Mouse (Mus musculus): ENCODE data around the gene Nabp1.

Gene Nabp1

DNA sequence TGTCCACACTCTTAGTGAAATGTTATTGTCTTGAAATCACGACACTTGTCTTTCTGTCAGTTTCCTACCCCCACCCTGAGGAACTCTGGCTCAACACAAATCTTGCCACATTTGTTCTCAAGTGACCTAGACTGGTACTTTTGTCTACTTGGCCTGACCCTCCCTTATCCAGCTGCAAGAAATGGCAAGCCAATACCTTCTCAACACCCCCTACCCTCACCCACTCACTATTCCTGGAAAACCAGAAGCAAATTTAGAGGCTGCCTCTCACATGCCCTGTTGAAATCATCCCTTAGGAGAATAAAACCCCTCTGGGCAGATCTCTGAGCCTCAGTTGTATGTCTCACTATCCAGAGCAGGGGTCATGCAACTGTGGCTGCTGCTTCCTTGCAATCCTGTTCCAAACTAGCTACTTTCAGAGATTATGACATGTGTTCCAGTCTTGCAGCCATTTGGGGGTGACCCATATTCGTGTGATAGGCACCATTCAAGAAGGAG lies 20.4 kb upstream of the Nabp1 start:
- in situ Hi-C loops (cut with MboI; ENCODE audit: low pct_unique_long_range_greater_than_20kb in 1 of 2, low sequenced_read_pairs in 2 of 2, unreplicated experiment in 1 of 2): no loop called here

DNA sequence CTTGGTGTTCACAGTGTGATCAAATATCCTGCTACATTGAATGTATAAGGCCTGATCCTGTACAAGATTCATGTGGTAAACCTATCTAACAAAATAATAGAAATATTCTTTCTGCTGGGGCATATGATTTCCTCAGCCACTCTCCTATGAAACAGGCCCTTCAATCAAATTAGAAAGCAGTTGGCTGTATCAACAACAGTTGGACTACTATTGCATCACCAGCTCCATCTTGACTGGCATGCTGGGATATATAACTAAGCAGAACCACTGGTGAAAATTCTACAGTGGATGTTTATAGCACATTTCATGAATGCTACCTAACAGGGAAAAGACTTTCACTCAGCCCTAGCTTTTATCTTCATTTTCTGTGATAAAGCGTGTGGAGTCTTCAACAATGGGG lies 17.9 kb upstream of the Nabp1 start:
- in situ Hi-C loops (cut with MboI; ENCODE audit: low pct_unique_long_range_greater_than_20kb in 1 of 2, low sequenced_read_pairs in 2 of 2, unreplicated experiment in 1 of 2): no loop called here

DNA sequence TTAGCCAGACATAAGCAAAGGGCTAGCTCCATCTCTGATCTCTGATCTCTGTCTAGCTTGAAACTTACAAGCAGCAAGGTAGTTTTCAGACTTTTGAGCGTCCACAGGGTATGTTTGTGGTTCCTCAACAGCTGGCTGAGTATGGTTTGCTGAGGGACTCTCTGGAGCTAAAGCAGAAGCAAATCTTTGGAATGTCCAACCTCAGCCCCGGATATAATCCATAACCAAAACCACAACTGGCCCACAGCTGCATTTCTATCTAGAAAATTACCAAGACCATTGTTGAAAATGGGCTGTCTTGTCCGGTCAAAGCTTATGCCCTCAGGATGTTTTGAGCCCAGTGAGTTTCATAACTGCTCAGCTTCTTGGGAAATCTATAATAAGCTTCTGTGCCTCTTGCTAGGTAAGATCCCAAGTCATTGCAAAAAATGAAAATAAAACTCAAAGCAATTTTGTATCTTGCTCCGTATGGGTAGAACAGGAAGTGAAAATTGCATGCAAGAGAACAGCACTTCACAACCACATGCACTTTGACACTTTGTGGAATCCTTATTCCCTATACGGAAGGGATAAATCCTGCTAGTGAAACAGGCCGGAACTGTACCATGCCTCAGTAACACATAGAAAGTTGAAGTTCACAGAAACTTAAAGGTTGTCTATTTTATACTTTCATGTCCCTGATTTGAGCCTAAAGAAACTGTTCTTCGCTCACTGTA lies 15.5 kb upstream of the Nabp1 start:
- in situ Hi-C loops (cut with MboI; ENCODE audit: low pct_unique_long_range_greater_than_20kb in 1 of 2, low sequenced_read_pairs in 2 of 2, unreplicated experiment in 1 of 2): no loop called here

DNA sequence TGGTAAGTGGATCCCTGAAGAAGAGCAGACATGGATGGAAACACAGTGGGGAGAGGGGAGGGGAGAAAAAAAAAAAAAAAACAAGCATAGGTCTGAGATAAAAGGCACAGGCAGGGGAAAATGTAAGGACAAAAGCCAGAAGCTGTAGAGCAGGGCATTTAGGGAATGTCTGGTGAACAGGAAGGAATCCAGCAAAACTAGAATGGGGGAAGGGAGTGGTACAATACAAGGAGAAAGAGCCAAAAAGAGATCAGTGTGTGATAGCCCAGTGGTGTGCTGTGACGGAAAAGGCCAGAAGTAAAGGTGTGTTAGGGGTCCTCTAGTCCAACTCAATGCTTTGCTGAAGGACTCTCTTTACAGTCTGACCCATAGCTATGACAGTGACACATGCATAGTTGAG lies 8.1 kb upstream of the Nabp1 start:
- in situ Hi-C loops (cut with MboI; ENCODE audit: low pct_unique_long_range_greater_than_20kb in 1 of 2, low sequenced_read_pairs in 2 of 2, unreplicated experiment in 1 of 2): no loop called here

DNA sequence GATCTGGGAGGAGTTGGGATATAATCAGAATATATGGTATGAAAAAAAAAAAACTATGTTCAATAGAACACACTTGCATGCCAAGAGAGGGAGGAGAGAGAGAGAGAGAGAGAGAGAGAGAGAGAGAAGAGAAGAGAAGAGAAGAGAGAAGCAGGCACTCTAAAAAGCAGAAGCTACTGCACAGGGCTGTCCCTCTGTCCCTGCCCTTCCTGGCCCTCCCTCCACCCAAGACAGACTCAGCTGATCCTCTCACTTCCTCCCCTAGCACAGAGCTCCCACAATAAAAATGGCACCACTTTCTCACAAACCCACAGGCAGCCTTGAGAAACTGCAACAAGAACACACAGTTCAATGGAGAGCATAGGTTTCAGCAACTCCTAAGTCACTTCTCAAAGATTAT lies 2.2 kb upstream of the Nabp1 start:
- in situ Hi-C loops (cut with MboI; ENCODE audit: low pct_unique_long_range_greater_than_20kb in 1 of 2, low sequenced_read_pairs in 2 of 2, unreplicated experiment in 1 of 2): no loop called here

DNA sequence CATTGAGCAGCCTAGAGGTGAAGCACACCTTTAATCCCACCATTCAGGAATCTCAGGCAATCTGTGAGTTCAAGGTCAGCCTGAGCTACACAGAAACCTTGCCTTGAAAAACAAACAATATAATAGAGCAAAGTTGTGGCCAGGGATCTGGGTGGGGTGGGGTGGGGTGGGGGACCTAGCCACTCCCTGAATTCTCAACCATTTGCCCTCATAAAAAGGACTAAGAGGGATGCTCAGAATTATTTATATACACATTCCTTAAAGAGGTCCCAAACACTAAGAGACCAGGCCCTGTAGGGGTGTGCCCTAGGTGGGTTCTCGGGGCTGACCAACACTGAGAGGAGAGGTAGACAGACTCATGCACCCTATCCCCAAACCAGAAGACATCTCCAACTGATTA lies 1.5 kb upstream of the Nabp1 start:
- in situ Hi-C loops (cut with MboI; ENCODE audit: low pct_unique_long_range_greater_than_20kb in 1 of 2, low sequenced_read_pairs in 2 of 2, unreplicated experiment in 1 of 2): no loop called here

DNA sequence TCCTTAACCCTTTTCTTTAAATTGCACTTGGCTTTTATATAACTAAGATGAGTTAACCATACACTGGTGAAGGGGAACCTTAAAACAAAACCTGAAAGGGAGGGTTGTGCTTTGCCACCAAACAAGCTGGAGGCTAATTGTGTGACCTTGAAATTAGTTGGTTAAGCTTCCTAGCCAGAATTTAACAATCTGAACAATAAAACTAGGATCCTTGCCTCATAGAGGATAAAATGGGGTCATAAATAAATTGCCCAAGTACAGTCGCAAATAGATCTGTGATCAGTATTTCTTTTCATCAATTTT lies 753 bp upstream of the Nabp1 start:
- in situ Hi-C loops (cut with MboI; ENCODE audit: low pct_unique_long_range_greater_than_20kb in 1 of 2, low sequenced_read_pairs in 2 of 2, unreplicated experiment in 1 of 2): no loop called here

DNA sequence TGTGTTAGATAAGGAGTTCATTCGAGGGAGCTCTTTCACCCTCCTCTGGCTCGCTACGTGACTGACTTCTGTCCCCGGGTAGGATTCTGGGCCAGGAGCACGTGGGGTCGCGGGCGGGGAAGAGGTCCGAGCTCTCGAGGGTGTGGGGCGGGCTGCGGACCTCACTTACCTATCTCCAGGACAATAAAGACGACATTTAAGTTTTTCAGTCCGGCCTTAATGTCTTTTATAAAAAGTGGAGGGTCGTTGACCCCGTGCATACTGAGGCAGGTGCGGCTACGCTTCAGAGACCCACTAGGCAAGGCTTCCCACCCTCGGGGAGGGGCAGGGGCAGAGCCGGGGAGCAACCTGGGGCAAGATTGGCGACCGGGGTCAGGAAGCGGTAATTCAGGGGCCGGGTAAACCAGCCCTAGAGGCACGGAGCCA lies 556 bp downstream of the Nabp1 start:
- in situ Hi-C loops (cut with MboI; ENCODE audit: low pct_unique_long_range_greater_than_20kb in 1 of 2, low sequenced_read_pairs in 2 of 2, unreplicated experiment in 1 of 2): no loop called here

DNA sequence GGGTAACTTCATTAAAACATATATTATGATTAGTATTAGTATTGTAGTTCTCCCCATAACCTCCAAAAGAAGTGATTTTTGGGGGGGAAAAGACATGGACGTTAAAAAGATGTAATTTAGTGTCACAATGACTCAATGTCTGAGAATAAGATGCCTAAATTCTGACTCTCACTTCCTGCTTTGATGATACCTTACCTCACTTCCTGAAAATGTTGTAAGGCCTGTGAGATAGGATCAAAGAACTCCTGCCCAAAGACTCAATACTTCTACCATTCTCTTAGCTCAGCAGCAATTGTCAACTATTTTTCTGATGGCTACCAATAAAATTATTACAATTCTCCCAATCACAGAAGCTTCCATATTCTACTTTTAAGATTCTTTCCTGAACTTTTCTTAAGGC lies 1.8 kb downstream of the Nabp1 start:
- in situ Hi-C loops (cut with MboI; ENCODE audit: low pct_unique_long_range_greater_than_20kb in 1 of 2, low sequenced_read_pairs in 2 of 2, unreplicated experiment in 1 of 2): no loop called here

DNA sequence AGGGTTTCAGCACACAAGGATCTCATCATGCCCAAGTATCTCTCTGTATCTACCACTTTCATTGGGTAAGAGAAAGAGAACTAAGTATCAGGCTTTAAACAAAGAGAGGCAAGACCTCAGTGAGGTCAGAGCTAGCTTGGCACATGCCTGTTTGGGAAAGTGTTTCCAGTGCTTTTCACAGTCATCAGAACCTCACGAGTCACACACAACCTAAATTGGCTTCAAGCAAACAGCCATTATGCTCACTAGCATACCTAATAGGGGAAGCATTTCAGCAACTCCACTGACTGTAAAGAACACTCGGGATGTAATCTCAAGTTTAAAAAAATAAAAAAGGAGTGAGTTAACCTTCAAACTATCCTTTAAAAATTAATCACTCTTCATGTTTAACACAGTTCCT lies 10.1 kb downstream of the Nabp1 start:
- in situ Hi-C loops (cut with MboI; ENCODE audit: low pct_unique_long_range_greater_than_20kb in 1 of 2, low sequenced_read_pairs in 2 of 2, unreplicated experiment in 1 of 2): loop anchor here (5.0 to 10.0 kb wide), 2 partner anchors 129 to 137 kb away; no protein-coding TSS in a partner anchor

DNA sequence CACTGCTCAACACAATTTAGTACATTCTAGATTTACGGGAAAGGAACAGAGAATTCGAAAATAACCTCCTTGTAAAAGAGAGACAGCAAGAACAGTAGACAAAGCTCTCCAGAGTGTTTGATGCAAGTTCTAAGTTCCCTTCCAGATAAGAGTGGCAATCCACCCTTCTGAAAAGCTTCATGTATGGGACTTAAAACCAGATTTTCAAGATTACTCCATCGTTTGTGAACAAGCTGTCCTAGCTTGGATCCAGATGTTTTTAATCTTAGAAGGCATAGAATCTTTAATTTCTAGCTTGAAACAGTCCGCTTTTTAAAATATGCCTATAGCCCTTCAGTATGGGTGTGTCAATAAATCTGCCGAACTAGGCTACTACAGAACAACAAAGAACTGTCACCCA lies 11.0 kb downstream of the Nabp1 start:
- in situ Hi-C loops (cut with MboI; ENCODE audit: low pct_unique_long_range_greater_than_20kb in 1 of 2, low sequenced_read_pairs in 2 of 2, unreplicated experiment in 1 of 2): loop anchor here (5.0 to 10.0 kb wide), 2 partner anchors 130 to 138 kb away; no protein-coding TSS in a partner anchor

DNA sequence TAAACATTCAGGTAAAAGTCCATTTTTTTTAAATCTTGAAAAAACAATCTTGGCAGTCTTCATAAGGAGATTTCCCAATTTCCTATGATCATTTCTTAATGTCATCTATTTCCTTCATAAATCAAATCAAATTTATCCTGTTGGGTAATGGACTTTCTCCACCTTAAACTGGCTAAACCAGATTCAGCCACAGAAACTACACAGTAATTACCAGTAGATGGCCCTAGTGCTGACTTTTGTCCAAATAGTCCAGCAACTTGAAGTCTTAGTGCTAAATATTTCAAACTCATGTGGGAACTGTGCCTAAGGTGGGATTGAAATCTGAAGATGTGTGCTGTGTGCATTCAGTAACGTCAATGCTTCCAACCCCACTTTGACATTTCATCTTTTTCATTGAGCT lies 11.8 kb downstream of the Nabp1 start:
- in situ Hi-C loops (cut with MboI; ENCODE audit: low pct_unique_long_range_greater_than_20kb in 1 of 2, low sequenced_read_pairs in 2 of 2, unreplicated experiment in 1 of 2): loop anchor here (5.0 to 10.0 kb wide), 2 partner anchors 131 to 138 kb away; no protein-coding TSS in a partner anchor

DNA sequence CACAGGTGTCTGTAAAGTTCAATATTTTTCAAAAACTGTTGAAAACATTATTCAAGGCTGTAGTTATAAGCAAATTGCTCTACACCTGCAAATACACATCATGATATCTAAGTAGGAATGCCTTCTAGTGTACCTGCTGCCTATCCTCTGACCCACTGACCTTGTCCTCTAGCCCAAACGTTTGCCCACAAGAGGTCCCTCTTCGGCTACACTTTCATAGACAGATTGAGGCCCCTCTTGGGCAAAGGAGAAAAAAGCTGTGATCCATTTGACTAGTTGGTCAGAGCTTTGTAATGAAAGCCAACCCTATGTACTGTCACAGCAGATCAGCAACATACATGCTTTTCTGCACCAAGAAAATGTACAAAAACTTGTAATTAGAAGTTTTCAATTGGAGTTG lies 12.9 kb downstream of the Nabp1 start:
- in situ Hi-C loops (cut with MboI; ENCODE audit: low pct_unique_long_range_greater_than_20kb in 1 of 2, low sequenced_read_pairs in 2 of 2, unreplicated experiment in 1 of 2): loop anchor here (5.0 to 10.0 kb wide), 2 partner anchors 132 to 140 kb away; no protein-coding TSS in a partner anchor

DNA sequence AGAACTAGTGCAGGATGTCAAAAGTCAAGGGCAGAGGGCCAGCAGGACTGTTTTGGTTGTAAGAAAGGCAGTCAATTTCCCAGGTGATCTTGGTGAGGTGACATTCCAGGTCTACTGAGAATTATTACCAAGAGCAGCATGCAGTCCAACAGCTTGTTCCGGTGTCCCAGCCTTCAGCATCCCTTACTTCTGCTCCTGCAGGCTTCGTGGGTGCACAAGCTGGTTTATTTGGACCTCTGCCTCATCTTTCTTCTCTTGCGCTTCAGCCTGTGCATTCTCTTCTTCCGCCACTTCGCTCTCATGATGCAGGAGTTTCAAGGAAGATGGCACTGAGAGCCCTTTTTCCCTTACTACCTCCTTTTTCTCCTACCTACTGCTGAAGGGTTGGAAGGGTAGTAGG lies 15.2 kb downstream of the Nabp1 start:
- in situ Hi-C loops (cut with MboI; ENCODE audit: low pct_unique_long_range_greater_than_20kb in 1 of 2, low sequenced_read_pairs in 2 of 2, unreplicated experiment in 1 of 2): loop anchor here in 1 of 2 experiments (10.0 kb wide), 1 partner anchor 142 kb away; no protein-coding TSS in a partner anchor

DNA sequence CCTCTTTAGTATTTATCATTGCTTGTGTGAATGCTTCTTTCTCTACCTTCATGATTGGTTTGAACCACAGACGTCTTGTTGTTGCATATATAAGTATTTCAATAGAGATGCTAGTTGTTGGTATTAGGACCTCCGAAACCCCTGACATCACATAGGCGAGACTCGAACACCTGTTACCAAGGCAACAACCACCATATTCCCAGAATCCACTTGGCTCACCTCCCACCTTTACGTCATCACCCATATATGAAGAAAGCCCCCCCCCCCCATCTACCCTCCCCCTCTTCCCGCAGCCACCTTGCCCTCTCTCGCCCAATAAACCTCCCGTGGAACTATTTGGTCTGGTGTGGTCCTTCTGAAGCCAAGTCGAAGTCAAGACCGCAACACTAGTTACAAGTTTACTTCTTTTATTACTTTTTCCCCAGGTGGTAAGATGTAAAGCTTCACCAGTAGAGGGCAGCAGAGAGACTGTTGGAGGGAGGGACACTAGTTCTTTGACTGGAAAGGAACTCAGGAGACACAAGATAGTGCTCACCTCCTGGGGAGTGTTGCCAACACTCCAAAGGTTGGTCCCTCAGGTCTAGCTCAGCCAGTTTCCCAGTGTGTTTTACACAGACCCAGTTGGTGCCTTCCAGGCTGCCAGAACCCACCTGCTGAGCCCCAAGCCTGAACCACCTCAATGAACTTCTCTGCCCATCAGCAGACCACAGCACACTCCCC lies 19.3 kb downstream of the Nabp1 start:
- in situ Hi-C loops (cut with MboI; ENCODE audit: low pct_unique_long_range_greater_than_20kb in 1 of 2, low sequenced_read_pairs in 2 of 2, unreplicated experiment in 1 of 2): no loop called here

DNA sequence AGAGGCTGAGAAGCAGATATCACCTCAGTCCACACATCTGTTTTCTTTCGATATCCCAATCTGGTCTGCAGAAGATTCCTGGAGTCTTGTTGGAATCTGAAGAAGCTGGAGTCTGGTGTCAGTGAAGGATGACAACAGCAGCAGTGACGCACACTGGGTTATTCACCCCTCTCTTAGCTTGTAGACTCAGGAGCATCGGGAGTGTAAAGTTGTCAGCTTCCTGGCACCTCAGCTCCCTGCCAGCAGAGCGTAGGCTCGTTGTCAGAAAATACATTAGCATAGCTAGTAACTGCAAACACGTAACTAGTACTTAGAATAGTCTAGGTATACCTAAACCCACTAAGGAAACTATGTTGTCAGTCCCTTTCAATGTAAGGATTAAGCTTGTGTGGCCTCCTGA lies 20.1 kb downstream of the Nabp1 start:
- in situ Hi-C loops (cut with MboI; ENCODE audit: low pct_unique_long_range_greater_than_20kb in 1 of 2, low sequenced_read_pairs in 2 of 2, unreplicated experiment in 1 of 2): no loop called here

DNA sequence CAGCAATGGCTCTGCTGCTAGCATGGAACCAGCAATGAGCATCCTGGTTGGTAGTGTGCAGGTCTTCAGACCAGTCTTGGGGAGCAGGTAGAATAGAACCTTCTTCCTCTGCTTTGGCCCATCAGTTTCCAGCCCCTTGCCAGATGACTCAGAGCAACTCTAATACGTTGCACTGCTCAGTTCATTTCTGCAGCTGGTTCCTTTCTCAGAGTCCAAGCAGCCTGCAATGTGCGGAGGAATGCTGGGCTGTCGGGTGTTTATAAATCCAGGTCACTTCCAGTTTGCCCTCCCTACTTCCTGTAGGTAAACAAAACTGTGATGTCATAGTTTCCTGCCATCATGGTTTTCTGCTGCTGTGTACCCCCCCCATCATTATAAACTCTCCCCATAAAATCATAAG lies 21.0 kb downstream of the Nabp1 start:
- in situ Hi-C loops (cut with MboI; ENCODE audit: low pct_unique_long_range_greater_than_20kb in 1 of 2, low sequenced_read_pairs in 2 of 2, unreplicated experiment in 1 of 2): no loop called here

DNA sequence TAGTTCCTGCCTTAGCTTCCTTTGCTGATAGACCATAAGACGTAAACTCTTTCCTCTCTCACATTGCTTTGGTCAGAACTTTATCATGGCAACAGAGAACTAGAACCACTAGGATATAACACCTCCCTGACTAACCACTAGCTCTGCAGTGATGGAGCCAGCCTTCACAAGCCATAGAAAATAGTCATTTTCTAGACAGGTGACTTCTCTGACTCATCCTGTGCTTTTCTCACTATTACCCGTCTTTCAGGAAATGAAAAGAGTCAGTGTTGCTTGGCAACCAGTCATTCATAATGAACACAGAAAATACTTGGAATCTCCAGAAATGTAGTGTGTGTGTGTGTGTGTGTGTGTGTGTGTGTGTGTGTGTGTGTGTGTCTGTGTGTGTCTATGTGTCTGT lies 29.4 kb downstream of the Nabp1 start:
- in situ Hi-C loops (cut with MboI; ENCODE audit: low pct_unique_long_range_greater_than_20kb in 1 of 2, low sequenced_read_pairs in 2 of 2, unreplicated experiment in 1 of 2): no loop called here

DNA sequence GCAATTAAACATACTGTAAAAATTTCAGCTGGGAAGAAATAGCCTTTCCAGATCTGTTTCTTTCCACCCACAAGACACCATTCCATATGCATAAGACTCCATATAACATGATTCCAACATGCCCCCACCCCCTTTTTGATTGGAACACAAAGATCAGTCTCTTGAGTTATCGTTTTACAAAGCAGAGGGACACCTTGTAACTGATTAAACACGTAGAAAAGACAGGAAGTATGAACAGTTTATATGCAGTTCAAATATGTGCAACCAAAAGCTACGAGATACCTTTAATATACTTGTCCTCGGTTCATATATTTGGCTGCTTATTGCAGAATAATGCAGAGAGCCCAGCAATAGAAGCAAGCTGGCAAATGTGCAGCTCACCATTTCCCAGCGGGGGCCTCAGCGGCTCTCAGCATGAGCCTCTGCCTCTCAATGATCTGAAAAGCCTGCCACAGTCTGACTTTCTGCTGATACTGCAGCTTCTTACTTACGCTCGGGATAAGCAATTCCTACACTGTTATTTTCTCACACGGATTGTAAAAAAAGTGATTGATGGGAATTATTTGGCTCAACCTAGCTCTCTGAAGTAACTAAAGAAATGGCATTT lies 32.3 kb downstream of the Nabp1 start:
- in situ Hi-C loops (cut with MboI; ENCODE audit: low pct_unique_long_range_greater_than_20kb in 1 of 2, low sequenced_read_pairs in 2 of 2, unreplicated experiment in 1 of 2): no loop called here

Measured in mouse embryonic stem cell (cell line).